Mouse (Mus musculus): ENCODE data around the gene Eif5a.
"Not testable (repeated sequence)": the region's sequence is repeated elsewhere in the genome, so short reads cannot be mapped to it uniquely, and the experiment has no call there.

GRCm38 (mm10) chr11:69955618-69956017 is 33.9 kb upstream of the Eif5a start:
- TF ChIP-seq POLR2A (IDR thresholded peaks at IDR 0.05; ENCODE audit: control insufficient read depth, extremely low read depth, insufficient read depth, low read length, poor library complexity); CTCF (IDR thresholded peaks at IDR 0.05; ENCODE audit: borderline replicate concordance, control insufficient read depth, extremely low read depth, insufficient read depth, low read length, poor library complexity): not testable (repeated sequence)
